Mouse (Mus musculus) heart, embryonic 13.5 days (tissue): Measurements from ENCODE around the gene Ucp2. TPM values are rescaled to one million over a fixed set of nuclear protein-coding genes. Genes with fewer than 3 reads are reported as not detected.

ENCODE experiments used
- ATAC-seq: fragments of 200-750 bp; cut with Nextera tagmentation; 2 replicates; pipeline ENCODE4 v1.8.0; 2017; ENCODE audit warnings: moderate TSS enrichment; ENCODE audit not compliant: insufficient number of reproducible peaks, low FRiP score, low TSS enrichment; ENCODE audit errors: extremely low read depth
- H3K27ac ChIP-seq: fragments of 300-500 bp; sonication (generic); replicated peaks from 2 replicates; pipeline ENCODE4 v1.5.1; 2015; ENCODE audit warnings: moderate library complexity, mild to moderate bottlenecking, inconsistent platforms
- H3K27me3 ChIP-seq: fragments of 300-500 bp; sonication (generic); replicated peaks from 2 replicates; pipeline ENCODE4 v1.6.1; 2015; ENCODE audit warnings: mild to moderate bottlenecking, inconsistent platforms
- H3K36me3 ChIP-seq: fragments of 300-500 bp; sonication (generic); 2 replicates; pipeline ENCODE4 v1.6.1; 2015; ENCODE audit warnings: mild to moderate bottlenecking, inconsistent platforms
- H3K4me1 ChIP-seq: fragments of 300-500 bp; sonication (generic); 2 replicates; pipeline ENCODE4 v1.6.1; 2015; ENCODE audit warnings: inconsistent platforms
- H3K4me2 ChIP-seq: fragments of 300-500 bp; sonication (generic); 2 replicates; pipeline ENCODE4 v1.6.1; 2015; ENCODE audit warnings: inconsistent platforms, mild to moderate bottlenecking, moderate library complexity
- H3K4me3 ChIP-seq: fragments of 300-500 bp; sonication (generic); 2 replicates; pipeline ENCODE4 v1.5.1; 2015; ENCODE audit warnings: moderate library complexity, mild to moderate bottlenecking, inconsistent platforms
- H3K9ac ChIP-seq: fragments of 300-500 bp; sonication (generic); 2 replicates; pipeline ENCODE4 v1.6.1; 2015; ENCODE audit warnings: inconsistent platforms, mild to moderate bottlenecking, moderate library complexity
- H3K9me3 ChIP-seq: fragments of 300-500 bp; sonication (generic); 2 replicates; pipeline ENCODE4 v1.6.1; 2016; ENCODE audit warnings: inconsistent platforms
- WGBS: fragments of 180-500 bp; shearing (Covaris S2); methylation state at CpG from one replicate; pipeline ENCODE4 v1.1.7; 2015; ENCODE audit warnings: mixed read lengths; 5-methylcytosine and 5-hydroxymethylcytosine counted together
- polyA plus RNA-seq: library from polyadenylated mRNA; unstranded; fragments of >200 nt; fragmentation: Nextera tagmentation; extraction: Ambion mirVana; gene quantifications from 2 replicates; pipeline ENCODE4 v1.2.1, GENCODE M21; 2015

The Ucp2 gene
- polyA plus RNA-seq: 189 and 197 TPM in 2 replicates

- H3K4me2 ChIP-seq: peak within 1 kb of the TSS; percentile 96
- peak within 1 kb of the TSS; percentile 82 for H3K9ac ChIP-seq
- peaks cover 19% of the 10 kb centered on the region for H3K36me3 ChIP-seq
- peaks cover 62% of the 10 kb centered on the region for H3K4me1 ChIP-seq
- under 1% methylated on average over 27 of the region's 27 CpGs for WGBS
- ATAC-seq: peak; percentile 79
- no peaks in the 10 kb centered on the region for H3K27me3 ChIP-seq
- H3K4me3 ChIP-seq: peak within 1 kb of the TSS; percentile 63
- H3K27ac ChIP-seq: peak within 1 kb of the TSS; percentile 84
- no peaks in the 10 kb centered on the region for H3K9me3 ChIP-seq
Measured at GRCm38 (mm10) chr7:100493117-100493483, at the start of gene Ucp2. Ucp2 (plus strand) TSS chr7:100493337.

GRCm38 (mm10) chr7:100443728-100444127, 49.4 kb upstream of the Ucp2 start:
- Histone ChIP-seq H3K9me3 (no peaks in the 10 kb centered on the region), H3K4me2 (no peak overlapping the region), H3K4me1 (no peaks in the 10 kb centered on the region), H3K9ac (no peak overlapping the region), H3K27me3 (no peaks in the 10 kb centered on the region), H3K36me3 (peaks cover 83% of the 10 kb centered on the region), H3K27ac (no peak overlapping the region), H3K4me3 (no peak overlapping the region)
- WGBS: 92% methylated on average over 4 of the region's 4 CpGs
- ATAC-seq: no peak

GRCm38 (mm10) chr7:100446271-100446670, 46.9 kb upstream of the Ucp2 start:
- Histone ChIP-seq H3K9me3 (no peaks in the 10 kb centered on the region), H3K4me1 (no peaks in the 10 kb centered on the region), H3K36me3 (peaks cover 87% of the 10 kb centered on the region), H3K27me3 (no peaks in the 10 kb centered on the region), H3K4me2 (no peak overlapping the region), H3K27ac (no peak overlapping the region), H3K4me3 (no peak overlapping the region), H3K9ac (no peak overlapping the region)
- ATAC-seq: no peak
- WGBS: 96% methylated on average over 5 of the region's 5 CpGs

GRCm38 (mm10) chr7:100448530-100448929, 44.6 kb upstream of the Ucp2 start:
- no peak for ATAC-seq
- H3K36me3 ChIP-seq: peaks cover 89% of the 10 kb centered on the region

GRCm38 (mm10) chr7:100448985-100449384, 44.2 kb upstream of the Ucp2 start:
- no peak overlapping the region for H3K4me3 ChIP-seq
- H3K9me3 ChIP-seq: no peaks in the 10 kb centered on the region
- WGBS: 68% methylated on average over 3 of the region's 3 CpGs
- no peak overlapping the region for H3K9ac ChIP-seq
- no peak overlapping the region for H3K27ac ChIP-seq
- peaks cover 89% of the 10 kb centered on the region for H3K36me3 ChIP-seq
- no peak for ATAC-seq
- no peak overlapping the region for H3K4me2 ChIP-seq
- H3K27me3 ChIP-seq: no peaks in the 10 kb centered on the region
- H3K4me1 ChIP-seq: no peaks in the 10 kb centered on the region

More at GRCm38 (mm10) chr7:100448530-100448929, 44.6 kb upstream of the Ucp2 start:
- Histone ChIP-seq H3K27ac (no peak overlapping the region), H3K4me3 (no peak overlapping the region), H3K4me1 (no peaks in the 10 kb centered on the region), H3K27me3 (no peaks in the 10 kb centered on the region), H3K4me2 (no peak overlapping the region), H3K9ac (no peak overlapping the region), H3K9me3 (no peaks in the 10 kb centered on the region)
- 85% methylated on average over 12 of the region's 12 CpGs for WGBS

GRCm38 (mm10) chr7:100458153-100458552, 35.0 kb upstream of the Ucp2 start:
- Histone ChIP-seq H3K27ac (peak overlapping the region; percentile 63), H3K27me3 (no peaks in the 10 kb centered on the region), H3K4me2 (no peak overlapping the region), H3K4me1 (peaks cover 25% of the 10 kb centered on the region), H3K4me3 (no peak overlapping the region), H3K9me3 (no peaks in the 10 kb centered on the region), H3K9ac (no peak overlapping the region), H3K36me3 (peaks cover 73% of the 10 kb centered on the region)
- 44% methylated on average over 1 of the region's 1 CpGs for WGBS
- peak; percentile 71; the same call in 1 of the 2 replicates for ATAC-seq

- no peak overlapping the region for H3K4me3 ChIP-seq
- WGBS: 87% methylated on average over 3 of the region's 3 CpGs
- ATAC-seq: no peak
- no peak overlapping the region for H3K9ac ChIP-seq
- peaks cover 40% of the 10 kb centered on the region for H3K4me1 ChIP-seq
- no peak overlapping the region for H3K27ac ChIP-seq
- H3K4me2 ChIP-seq: no peak overlapping the region
- peaks cover 55% of the 10 kb centered on the region for H3K36me3 ChIP-seq
- H3K27me3 ChIP-seq: no peaks in the 10 kb centered on the region
- no peaks in the 10 kb centered on the region for H3K9me3 ChIP-seq
Measured at GRCm38 (mm10) chr7:100459862-100460261, 33.3 kb upstream of the Ucp2 start.

GRCm38 (mm10) chr7:100461621-100462151, 31.5 kb upstream of the Ucp2 start:
- H3K4me1 ChIP-seq: peaks cover 58% of the 10 kb centered on the region
- WGBS: 70% methylated on average over 6 of the region's 6 CpGs
- no peaks in the 10 kb centered on the region for H3K27me3 ChIP-seq
- H3K36me3 ChIP-seq: peaks cover 37% of the 10 kb centered on the region
- peak overlapping the region; percentile 45; the same call in 1 of the 2 replicates for H3K27ac ChIP-seq
- no peaks in the 10 kb centered on the region for H3K9me3 ChIP-seq
- peak overlapping the region; percentile 17; the same call in 1 of the 2 replicates for H3K4me2 ChIP-seq
- H3K4me3 ChIP-seq: no peak overlapping the region
- H3K9ac ChIP-seq: no peak overlapping the region
- no peak for ATAC-seq

- H3K4me1 ChIP-seq: peaks cover 62% of the 10 kb centered on the region
- no peak for ATAC-seq
- no peaks in the 10 kb centered on the region for H3K27me3 ChIP-seq
- no peak overlapping the region for H3K9ac ChIP-seq
- no peak overlapping the region for H3K4me3 ChIP-seq
- no peaks in the 10 kb centered on the region for H3K9me3 ChIP-seq
- peak overlapping the region; percentile 40; the same call in 1 of the 2 replicates for H3K27ac ChIP-seq
- WGBS: 58% methylated on average over 9 of the region's 9 CpGs
- H3K36me3 ChIP-seq: peaks cover 31% of the 10 kb centered on the region
- H3K4me2 ChIP-seq: peak overlapping the region; percentile 63
Measured at GRCm38 (mm10) chr7:100463194-100463593, 29.9 kb upstream of the Ucp2 start.

- H3K4me2 ChIP-seq: peak overlapping the region; percentile 63
- no peaks in the 10 kb centered on the region for H3K9me3 ChIP-seq
- H3K4me3 ChIP-seq: no peak overlapping the region
- peaks cover 31% of the 10 kb centered on the region for H3K36me3 ChIP-seq
- no peaks in the 10 kb centered on the region for H3K27me3 ChIP-seq
- WGBS: 82% methylated on average over 10 of the region's 10 CpGs
- H3K9ac ChIP-seq: no peak overlapping the region
- peaks cover 65% of the 10 kb centered on the region for H3K4me1 ChIP-seq
- H3K27ac ChIP-seq: peak overlapping the region; percentile 40; the same call in 1 of the 2 replicates
- no peak for ATAC-seq
Measured at GRCm38 (mm10) chr7:100463757-100464156, 29.4 kb upstream of the Ucp2 start.

- H3K27me3 ChIP-seq: no peaks in the 10 kb centered on the region
- no peak overlapping the region for H3K9ac ChIP-seq
- H3K4me2 ChIP-seq: peak overlapping the region; percentile 63
- ATAC-seq: no peak
- no peak overlapping the region for H3K27ac ChIP-seq
- peaks cover 70% of the 10 kb centered on the region for H3K4me1 ChIP-seq
- WGBS: 91% methylated on average over 7 of the region's 7 CpGs
- no peaks in the 10 kb centered on the region for H3K9me3 ChIP-seq
- H3K36me3 ChIP-seq: peaks cover 30% of the 10 kb centered on the region
- no peak overlapping the region for H3K4me3 ChIP-seq
Measured at GRCm38 (mm10) chr7:100464248-100464647, 28.9 kb upstream of the Ucp2 start.

GRCm38 (mm10) chr7:100465248-100465647, 27.9 kb upstream of the Ucp2 start:
- Histone ChIP-seq H3K27ac (peak overlapping the region; percentile 92), H3K4me3 (peak overlapping the region; percentile 27), H3K4me1 (peaks cover 73% of the 10 kb centered on the region), H3K4me2 (peak overlapping the region; percentile 63), H3K9me3 (no peaks in the 10 kb centered on the region), H3K9ac (peak overlapping the region; percentile 68), H3K27me3 (no peaks in the 10 kb centered on the region), H3K36me3 (peaks cover 32% of the 10 kb centered on the region)
- ATAC-seq: no peak
- WGBS: 49% methylated on average over 4 of the region's 4 CpGs
